Mouse (Mus musculus) neutrophil, adult 5-6 weeks (primary cell): Measurements from ENCODE around the gene 1600015I10Rik. TPM values are rescaled to one million over a fixed set of nuclear protein-coding genes. Genes with fewer than 3 reads are reported as not detected.
"Not testable (repeated sequence)": the region's sequence is repeated elsewhere in the genome, so short reads cannot be mapped to it uniquely, and the experiment has no call there.

Experiments
- ATAC-seq: fragments of 151-379, 151-347 bp; 2 replicates; pipeline ENCODE4 v1.8.0; 2017; ENCODE audit warnings: mild to moderate bottlenecking, moderate TSS enrichment; ENCODE audit not compliant: insufficient number of reproducible peaks, poor library complexity, low FRiP score, severe bottlenecking; ENCODE audit errors: extremely low read depth
- total RNA-seq: library from RNA; stranded (forward); fragments of 200-1000 nt; gene quantifications from 2 replicates; pipeline ENCODE4 v1.2.3, GENCODE M21; 2017

1600015I10Rik gene
- total RNA-seq: not detected in 2 replicates

GRCm38 (mm10) chr6:48929595-48929994, at the start of gene 1600015I10Rik:
Gene 1600015I10Rik, plus strand, starts transcription at chr6:48929895.
- ATAC-seq: no peak

- no peak for ATAC-seq
Measured at GRCm38 (mm10) chr6:48894203-48894602, 35.5 kb upstream of the 1600015I10Rik start.

GRCm38 (mm10) chr6:48894938-48895818, 34.5 kb upstream of the 1600015I10Rik start:
- no peak for ATAC-seq

GRCm38 (mm10) chr6:48895941-48896340, 33.8 kb upstream of the 1600015I10Rik start:
- no peak for ATAC-seq

- no peak for ATAC-seq
Measured at GRCm38 (mm10) chr6:48896956-48897355, 32.7 kb upstream of the 1600015I10Rik start.

GRCm38 (mm10) chr6:48901316-48901715, 28.4 kb upstream of the 1600015I10Rik start:
- not testable (repeated sequence) for ATAC-seq

GRCm38 (mm10) chr6:48902511-48903406, 26.9 kb upstream of the 1600015I10Rik start:
- no peak for ATAC-seq

GRCm38 (mm10) chr6:48903437-48903836, 26.3 kb upstream of the 1600015I10Rik start:
- no peak for ATAC-seq

- no peak for ATAC-seq
Measured at GRCm38 (mm10) chr6:48905606-48906005, 24.1 kb upstream of the 1600015I10Rik start.

- ATAC-seq: no peak
Measured at GRCm38 (mm10) chr6:48906371-48906770, 23.3 kb upstream of the 1600015I10Rik start.

GRCm38 (mm10) chr6:48909229-48909628, 20.5 kb upstream of the 1600015I10Rik start:
- no peak for ATAC-seq

GRCm38 (mm10) chr6:48912033-48912432, 17.7 kb upstream of the 1600015I10Rik start:
- ATAC-seq: no peak

GRCm38 (mm10) chr6:48913587-48913986, 16.1 kb upstream of the 1600015I10Rik start:
- ATAC-seq: no peak

GRCm38 (mm10) chr6:48949596-48949995, 19.9 kb downstream of the 1600015I10Rik start:
- ATAC-seq: no peak

GRCm38 (mm10) chr6:48950676-48951075, 21.0 kb downstream of the 1600015I10Rik start:
- ATAC-seq: no peak

GRCm38 (mm10) chr6:48951630-48952029, 21.9 kb downstream of the 1600015I10Rik start:
- no peak for ATAC-seq

GRCm38 (mm10) chr6:48953220-48953619, 23.5 kb downstream of the 1600015I10Rik start:
- ATAC-seq: no peak

GRCm38 (mm10) chr6:48954211-48954610, 24.5 kb downstream of the 1600015I10Rik start:
- ATAC-seq: no peak

GRCm38 (mm10) chr6:48954946-48955345, 25.3 kb downstream of the 1600015I10Rik start:
- ATAC-seq: no peak

GRCm38 (mm10) chr6:48956785-48957184, 27.1 kb downstream of the 1600015I10Rik start:
- no peak for ATAC-seq
